Mouse (Mus musculus) thymus, adult 18-20 months (tissue): Measurements from ENCODE around the gene Timm10.
A peak's percentile ranks its signal among the peaks of the same experiment; 100 is the strongest.

Source experiments
- DNase-seq, 2 experiments: peaks; one replicate each; pipeline ENCODE4 v3.0.0; 2022; ENCODE audit warnings: mixed read lengths in 2 of 2

Timm10 gene

DNA sequence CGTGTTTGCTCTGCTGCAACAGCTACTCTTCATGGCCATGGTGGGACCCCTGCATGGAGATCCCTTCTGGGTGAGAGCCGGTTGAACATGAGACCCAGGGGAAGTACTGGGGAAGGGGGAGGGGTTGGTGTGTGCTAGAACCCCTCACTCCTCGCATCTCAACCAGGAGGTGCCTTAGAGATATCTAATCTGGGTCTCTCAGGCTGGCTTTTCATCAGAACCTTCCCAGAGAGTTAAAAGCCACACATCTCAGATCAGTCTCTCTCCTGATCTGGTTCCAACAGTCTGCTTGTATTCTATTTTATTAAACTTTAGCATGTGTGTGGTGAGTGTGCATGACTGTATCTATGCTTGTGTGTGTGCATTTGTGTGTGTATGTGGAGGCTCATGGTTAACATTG is 34.6 kb downstream of the Timm10 start:
- no peak for DNase-seq

DNA sequence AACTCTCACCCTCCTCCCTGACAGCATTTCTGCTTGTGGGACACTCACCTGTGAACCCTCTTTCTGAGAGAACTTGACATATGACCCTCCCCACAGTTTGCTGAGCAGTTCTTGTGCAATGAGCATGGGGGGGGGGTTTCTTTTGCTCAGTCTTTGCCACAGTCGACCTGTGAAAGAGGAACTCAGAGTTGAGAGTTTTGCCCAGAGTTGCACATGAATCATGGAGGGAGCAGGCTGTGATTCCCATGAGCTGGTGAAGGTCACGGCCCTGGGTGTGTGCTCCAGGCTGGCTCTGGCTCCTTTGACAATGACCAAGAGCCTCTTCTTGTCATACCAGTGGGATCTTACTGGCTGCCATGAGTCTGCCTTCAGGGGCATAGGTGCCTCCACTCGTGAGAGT is 35.4 kb downstream of the Timm10 start:
- no peak for DNase-seq

DNA sequence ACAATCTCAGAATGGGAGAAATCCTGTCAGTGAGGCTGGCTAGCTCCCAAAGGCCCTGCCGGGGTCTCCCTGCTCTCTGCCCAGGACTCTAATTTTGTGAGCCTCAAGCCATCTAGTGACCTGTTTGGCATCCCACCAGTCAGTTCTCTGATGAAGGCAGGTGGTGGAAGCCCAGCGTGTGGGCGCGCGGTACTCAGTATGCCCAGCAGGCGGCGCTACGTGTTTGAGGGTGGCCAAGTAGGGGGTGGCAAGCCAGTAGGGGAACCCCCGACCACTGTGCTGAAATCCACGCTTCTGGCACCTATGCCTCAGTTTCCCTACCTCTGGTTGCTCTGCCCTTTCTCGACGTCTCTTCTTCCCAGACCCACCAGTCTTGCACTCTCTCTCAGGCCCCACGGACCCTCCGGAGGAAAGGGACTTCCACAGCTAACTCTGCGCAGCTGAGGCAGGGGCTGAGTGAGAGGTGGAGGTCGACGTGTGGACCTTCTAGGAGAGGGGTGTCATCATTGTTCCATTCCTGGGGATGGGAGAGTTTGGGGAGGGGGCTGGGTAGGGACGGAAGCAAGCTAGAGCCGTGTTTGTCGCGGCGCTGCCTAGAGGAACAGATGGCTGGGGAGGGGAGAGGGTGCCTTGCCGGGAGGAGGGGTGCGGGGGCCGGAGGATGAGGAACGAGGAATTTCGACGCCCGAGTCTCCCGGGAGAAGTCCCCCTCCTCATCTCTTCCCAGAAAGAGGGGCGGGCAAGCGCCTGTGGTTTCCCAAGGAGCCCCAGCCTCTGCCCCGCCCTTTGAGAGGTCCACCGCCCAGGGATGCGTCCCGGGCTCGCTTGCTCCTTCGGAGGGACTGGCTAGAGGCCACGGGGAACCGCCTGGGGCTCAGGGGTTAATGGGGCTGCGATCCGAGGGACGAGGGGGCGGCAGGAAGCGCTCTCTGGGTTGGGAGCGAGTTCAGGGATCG is 39.1 kb downstream of the Timm10 start:
- no peak for DNase-seq

DNA sequence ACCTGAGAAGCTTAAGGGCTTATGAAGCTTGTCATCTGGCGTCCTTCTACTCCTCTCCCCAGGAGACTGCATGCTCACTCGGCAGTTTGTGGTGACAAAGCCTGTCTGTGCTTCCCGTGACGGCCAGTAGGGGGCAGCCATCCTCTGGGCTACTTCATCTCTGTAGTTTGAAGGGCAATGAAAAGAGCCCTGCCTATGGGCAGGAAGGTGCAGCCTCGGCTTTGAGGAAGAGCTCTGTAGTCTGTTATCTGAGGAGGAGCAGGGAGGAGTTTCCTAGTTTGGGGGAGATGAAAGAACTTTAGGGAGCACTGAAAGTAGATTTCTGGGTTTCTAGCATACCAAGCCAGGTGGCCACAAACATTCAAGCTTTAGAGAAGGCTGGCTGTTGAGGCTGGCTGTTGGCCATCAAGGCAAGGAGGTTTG is 41.7 kb downstream of the Timm10 start:
- DNase-seq: peak; percentile 50 to 57

GRCm38 (mm10) chr2:84868977-84869376 is 42.2 kb downstream of the Timm10 start:
- no peak for DNase-seq

DNA sequence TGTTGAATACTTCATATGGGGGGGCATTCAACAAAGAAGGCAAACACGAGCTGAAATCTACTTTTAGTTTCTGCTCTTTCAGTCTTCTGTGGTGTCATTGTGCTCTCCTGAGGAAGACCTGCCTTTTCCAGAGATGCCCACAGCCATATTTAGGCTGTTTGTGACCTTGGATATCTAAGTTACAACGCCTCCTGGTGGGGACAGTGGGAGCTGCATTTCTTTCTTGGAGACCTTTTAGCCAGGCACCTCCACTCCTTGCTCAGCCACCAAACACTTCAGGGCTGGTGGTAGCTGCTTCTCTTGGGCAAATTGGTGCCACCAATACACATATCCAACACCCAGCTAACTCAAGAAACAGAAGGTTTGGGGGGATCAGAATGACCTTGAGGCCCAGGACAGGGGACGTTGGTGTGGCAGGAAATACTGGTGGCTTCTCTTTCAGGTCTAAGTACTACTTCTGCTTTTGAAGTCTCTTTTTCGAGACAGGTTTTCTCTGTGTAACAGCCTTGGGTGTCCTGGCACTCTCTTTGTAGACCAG is 43.9 kb downstream of the Timm10 start:
- no peak for DNase-seq

GRCm38 (mm10) chr2:84872105-84872716 is 45.4 kb downstream of the Timm10 start:
- DNase-seq: no peak

DNA sequence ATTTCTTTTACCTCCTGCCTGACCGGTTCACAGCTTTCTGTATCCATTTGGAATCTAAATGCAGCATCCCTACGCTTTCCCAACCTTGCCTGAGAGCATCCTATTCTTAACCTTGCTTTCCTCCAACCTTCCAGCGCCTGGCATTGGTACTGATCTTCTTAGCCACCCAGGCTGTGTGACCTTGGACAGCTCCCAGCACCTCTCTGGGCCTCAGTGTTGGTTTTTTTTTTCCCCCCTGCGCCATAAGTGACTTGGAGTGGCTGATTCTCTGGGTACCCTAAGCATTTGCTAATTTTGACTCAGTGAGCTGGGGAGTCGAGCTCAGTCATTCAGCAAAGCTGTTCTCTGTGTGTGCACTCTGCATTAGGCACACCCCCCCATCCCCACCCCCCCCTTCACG is 49.0 kb downstream of the Timm10 start:
- no peak for DNase-seq
